Mouse (Mus musculus): ENCODE measurements around the gene Mroh2a.
"Not testable (repeated sequence)": the region's sequence is repeated elsewhere in the genome, so short reads cannot be mapped to it uniquely, and the experiment has no call there.

Mroh2a gene

GRCm38 (mm10) chr1:88218591-88218990 lies 8.2 kb upstream of the Mroh2a start:
- DNase-seq (ENCODE audit: low spot score in 2 of 2): no peak

- no peak for DNase-seq (ENCODE audit: low spot score in 2 of 2)
Observed at GRCm38 (mm10) chr1:88219054-88219453, 7.7 kb upstream of the Mroh2a start.

GRCm38 (mm10) chr1:88220336-88220735 lies 6.5 kb upstream of the Mroh2a start:
- DNase-seq (ENCODE audit: low spot score in 2 of 2): no peak

DNA sequence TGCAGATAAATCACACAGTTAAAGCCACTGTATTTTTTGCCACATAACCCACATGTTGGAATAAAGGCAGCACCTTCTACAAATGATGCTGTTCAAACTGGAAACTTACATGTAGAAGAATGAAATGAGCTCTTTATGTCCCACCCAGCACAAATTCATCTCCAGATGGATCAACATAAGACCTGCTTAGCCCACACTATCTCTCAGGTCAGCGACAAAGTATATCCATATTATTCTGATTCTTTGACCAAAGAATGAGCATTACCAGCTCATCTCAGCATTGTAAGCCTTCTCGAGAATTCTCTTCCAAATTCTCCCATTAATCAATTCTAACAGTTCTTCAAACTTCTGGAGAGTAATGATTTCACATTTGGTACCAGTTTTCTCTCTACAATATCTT lies 4.6 kb upstream of the Mroh2a start:
- no peak for DNase-seq (ENCODE audit: low spot score in 2 of 2)

DNA sequence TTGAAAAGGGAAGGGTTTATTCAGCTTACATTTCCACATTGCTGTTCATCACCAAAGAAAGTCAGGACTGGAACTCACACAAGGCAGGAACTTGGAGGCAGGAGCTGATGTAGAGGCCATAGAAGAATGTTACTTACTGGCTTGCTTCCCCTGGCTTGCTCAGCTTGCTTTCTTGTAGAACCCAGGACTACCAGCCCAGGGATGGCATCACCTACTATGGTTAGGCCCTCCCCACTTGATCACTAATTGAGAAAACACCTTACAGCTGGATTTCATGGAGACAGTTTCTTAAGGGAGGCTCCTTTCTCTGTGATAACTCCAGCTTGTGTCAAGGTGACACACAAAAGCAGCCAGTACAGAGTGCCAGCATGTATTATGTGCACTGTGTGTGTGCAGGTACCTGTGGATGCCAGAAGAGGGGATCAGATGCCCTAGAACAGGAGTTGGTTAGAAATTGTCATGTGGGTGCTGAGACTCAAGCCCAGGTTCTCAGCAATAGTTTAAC lies 3.7 kb upstream of the Mroh2a start:
- DNase-seq (ENCODE audit: low spot score in 2 of 2): not testable (repeated sequence)

DNA sequence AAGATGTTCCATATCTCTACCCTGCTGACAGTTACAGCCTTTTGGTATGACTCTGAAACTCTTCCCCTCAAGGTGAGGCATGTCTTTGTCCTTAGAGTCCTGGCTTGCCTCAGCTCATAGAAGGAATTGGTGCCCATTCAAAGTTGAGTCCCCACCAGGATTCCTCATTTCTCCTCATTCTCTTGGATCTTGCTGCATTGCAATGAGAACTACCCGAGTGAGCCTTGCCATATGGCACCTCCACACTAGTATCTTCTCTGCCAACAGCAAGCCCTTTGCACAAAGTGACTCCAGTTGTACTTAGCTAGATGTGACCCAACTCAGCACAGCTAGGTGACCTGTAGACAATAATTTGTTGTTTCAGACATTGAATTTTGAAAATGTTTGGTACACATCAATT lies 3.2 kb upstream of the Mroh2a start:
- no peak for DNase-seq (ENCODE audit: low spot score in 2 of 2)

GRCm38 (mm10) chr1:88224029-88224776 lies 2.6 kb upstream of the Mroh2a start:
- DNase-seq (ENCODE audit: low spot score in 2 of 2): no peak

- DNase-seq (ENCODE audit: low spot score in 2 of 2): not testable (repeated sequence)
Observed at GRCm38 (mm10) chr1:88225301-88225700, 1.5 kb upstream of the Mroh2a start.

DNA sequence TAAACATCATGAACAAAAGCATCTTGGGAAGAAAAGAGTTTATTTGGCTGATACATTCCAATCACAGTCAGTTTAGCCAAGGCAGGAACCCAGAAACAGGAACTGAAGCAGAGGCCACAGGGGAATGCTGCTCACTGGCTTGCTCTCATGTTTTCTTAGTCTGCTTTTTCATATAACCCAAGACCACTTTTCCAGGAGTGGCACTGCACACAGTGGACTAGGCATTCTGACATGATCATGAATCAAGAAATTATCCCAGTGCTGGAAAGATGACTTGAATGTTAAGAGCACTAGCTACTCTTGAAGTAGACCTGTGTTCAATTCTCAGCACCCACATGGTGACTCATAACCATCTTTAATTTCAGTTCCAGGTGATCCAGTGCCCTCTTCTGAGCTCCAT lies 1.0 kb upstream of the Mroh2a start:
- peak in 1 of 2 experiments; percentile 1 for DNase-seq (ENCODE audit: low spot score in 2 of 2)

DNA sequence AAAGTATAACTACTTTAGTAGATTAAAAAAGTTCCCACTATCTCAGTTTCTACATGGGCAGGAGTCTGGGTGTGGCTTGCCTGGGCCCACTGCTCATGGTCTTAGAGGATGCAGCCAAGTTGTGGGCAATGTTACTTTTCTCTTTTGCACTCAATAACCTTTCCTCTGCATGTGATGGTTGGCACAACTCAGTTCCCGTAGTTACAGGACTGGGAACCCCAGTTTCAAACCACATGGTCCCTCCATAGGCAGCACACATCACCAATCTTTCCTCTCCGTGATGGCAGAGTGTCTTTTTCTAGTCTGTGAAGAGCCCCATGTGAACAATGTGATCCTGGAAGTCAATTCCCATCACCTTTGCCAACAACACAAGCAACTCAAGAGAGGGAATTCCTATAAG lies 696 bp downstream of the Mroh2a start:
- peak in 1 of 2 experiments; percentile 18 for DNase-seq (ENCODE audit: low spot score in 2 of 2)

- peak in 1 of 2 experiments; percentile 37 for DNase-seq (ENCODE audit: low spot score in 2 of 2)
Observed at GRCm38 (mm10) chr1:88228121-88228520, 1.3 kb downstream of the Mroh2a start.

DNA sequence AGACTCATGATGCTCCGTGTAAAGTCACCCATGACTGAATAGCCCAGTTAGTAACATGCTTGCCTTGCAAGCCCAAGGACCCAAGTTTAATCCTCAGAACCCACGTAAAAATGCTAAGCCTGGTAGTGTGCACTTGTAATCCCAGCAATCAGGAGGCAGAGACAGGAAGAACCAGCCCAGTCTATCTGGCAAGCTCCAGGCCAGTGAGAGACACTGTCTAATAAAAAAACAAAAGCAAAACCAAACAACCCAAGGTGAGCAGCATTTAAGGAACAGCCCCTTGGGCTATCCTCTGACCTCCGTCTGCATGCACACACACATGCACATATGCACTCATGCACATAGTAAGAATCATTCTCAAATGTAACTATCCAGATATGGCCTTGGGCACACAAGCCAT lies 2.8 kb downstream of the Mroh2a start:
- peak in 1 of 2 experiments; percentile 24 for DNase-seq (ENCODE audit: low spot score in 2 of 2)

- DNase-seq (ENCODE audit: low spot score in 2 of 2): peak in 1 of 2 experiments; percentile 24
Observed at GRCm38 (mm10) chr1:88229986-88230385, 3.2 kb downstream of the Mroh2a start.

GRCm38 (mm10) chr1:88230421-88230820 lies 3.6 kb downstream of the Mroh2a start:
- peak in 1 of 2 experiments; percentile 30 for DNase-seq (ENCODE audit: low spot score in 2 of 2)

- peak in 1 of 2 experiments; percentile 23 for DNase-seq (ENCODE audit: low spot score in 2 of 2)
Observed at GRCm38 (mm10) chr1:88230981-88231802, 4.4 kb downstream of the Mroh2a start.

DNA sequence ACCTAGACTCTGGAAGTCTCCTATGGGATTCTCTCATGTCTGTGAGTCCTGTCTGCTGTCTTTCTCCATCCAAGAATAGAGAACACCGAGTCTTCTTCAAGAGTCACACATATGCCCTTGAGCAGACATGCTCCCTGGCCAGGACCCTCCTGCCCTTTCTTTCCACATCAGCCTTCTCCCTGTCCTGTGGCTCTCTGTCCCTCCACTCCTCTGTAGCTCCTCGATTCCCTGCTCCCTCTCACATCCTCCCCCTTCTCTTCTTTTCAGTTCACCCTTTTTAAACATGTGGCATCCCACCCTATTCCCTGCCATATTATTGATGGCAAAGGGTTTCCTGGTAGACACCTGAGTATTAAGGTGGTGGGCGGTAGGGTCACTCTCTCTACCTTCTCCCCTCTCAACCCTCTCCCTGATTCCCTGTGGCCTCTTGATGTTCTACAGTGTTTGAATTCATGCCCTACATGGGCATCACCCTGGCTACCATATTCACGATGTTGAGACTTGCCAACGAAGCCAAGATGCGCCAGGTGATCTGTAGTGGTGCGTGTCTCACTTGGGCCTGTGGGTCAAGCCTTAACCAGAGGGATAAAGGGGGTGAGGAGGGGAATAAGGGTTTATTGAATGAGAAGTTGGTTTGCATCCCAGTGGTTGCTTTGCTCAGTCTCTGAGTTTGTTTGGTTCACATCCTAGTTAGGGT lies 5.2 kb downstream of the Mroh2a start:
- DNase-seq (ENCODE audit: low spot score in 2 of 2): peak in 1 of 2 experiments; percentile 28

- peak in 1 of 2 experiments; percentile 32 for DNase-seq (ENCODE audit: low spot score in 2 of 2)
Observed at GRCm38 (mm10) chr1:88232664-88233380, 6.0 kb downstream of the Mroh2a start.

DNA sequence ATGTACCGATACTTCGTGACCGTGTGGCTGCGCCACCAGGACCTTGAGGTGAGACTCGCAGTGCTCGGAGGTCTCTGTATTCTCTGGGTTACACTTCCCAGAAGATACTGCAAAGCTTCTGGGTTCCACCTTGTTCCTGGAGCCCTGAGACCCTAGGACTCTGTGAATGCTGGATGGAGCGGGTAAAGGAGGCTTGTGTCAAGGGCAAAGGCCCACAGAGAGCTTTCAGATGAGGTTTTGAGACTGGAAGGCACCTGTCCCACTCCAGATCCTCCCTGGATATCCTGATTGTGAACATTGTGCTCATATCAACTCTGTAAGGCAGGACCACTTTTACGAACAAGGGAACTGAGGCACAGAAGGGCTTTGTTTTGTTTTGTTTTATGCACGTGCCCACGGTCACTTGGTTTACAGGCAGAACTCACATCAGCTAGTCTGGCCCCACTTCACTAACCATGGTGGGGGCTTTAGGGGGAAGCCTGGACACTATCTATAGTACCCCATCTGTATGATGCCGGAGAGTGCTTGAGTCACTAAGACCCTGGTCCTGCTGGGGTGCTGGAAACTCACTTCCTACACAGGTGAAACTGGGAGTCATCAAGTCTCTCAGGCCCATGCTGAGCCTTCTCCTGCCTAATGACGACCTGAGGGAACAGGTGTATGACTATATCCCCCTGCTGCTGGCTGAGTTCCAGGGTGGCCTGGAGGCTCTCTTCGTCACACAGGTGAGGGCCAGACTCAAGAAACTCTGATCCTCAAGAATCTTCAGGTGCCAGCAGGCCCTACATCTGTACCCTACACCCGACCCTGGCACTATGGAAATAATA lies 6.8 kb downstream of the Mroh2a start:
- peak in 1 of 2 experiments; percentile 36 for DNase-seq (ENCODE audit: low spot score in 2 of 2)

DNA sequence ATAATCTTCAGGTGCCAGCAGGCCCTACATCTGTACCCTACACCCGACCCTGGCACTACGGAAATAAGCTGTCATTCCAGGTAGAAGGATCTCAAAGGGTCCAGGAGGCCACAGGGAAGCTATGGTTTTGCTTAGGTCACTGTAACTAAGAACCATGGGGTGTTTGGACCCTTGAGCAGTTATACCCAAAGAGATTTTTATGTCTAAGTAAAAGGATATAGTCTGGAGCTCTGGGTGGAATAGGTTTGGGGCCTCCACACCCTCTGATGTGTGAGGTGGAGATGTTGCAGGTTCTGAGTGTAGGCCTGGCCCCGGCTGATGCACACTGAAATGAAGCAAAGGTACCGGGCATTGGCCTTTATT lies 7.4 kb downstream of the Mroh2a start:
- no peak for DNase-seq (ENCODE audit: low spot score in 2 of 2)

- no peak for DNase-seq (ENCODE audit: low spot score in 2 of 2)
Observed at GRCm38 (mm10) chr1:88234646-88235045, 7.9 kb downstream of the Mroh2a start.
